Mouse (Mus musculus): ENCODE data around the gene Rnf44.

Gene Rnf44

GRCm38 (mm10) chr13:54686139-54687053 is 7.3 kb downstream of the Rnf44 start:
- no peak for DNase-seq (ENCODE audit: low spot score)

GRCm38 (mm10) chr13:54685174-54685573 is 8.5 kb downstream of the Rnf44 start:
- DNase-seq (ENCODE audit: low spot score), result peak; percentile 44

- no peak for DNase-seq (ENCODE audit: low spot score)
These were observed 9.4 kb downstream of the Rnf44 start for GRCm38 (mm10) chr13:54684140-54684896.

- no peak for DNase-seq (ENCODE audit: low spot score)
These were observed 10.4 kb downstream of the Rnf44 start for GRCm38 (mm10) chr13:54683301-54683700.

GRCm38 (mm10) chr13:54681291-54681690 is 12.4 kb downstream of the Rnf44 start:
- no peak for DNase-seq (ENCODE audit: low spot score)

GRCm38 (mm10) chr13:54680184-54680853 is 13.4 kb downstream of the Rnf44 start:
- DNase-seq (ENCODE audit: low spot score), result no peak

- no peak for DNase-seq (ENCODE audit: low spot score)
These were observed 15.4 kb downstream of the Rnf44 start for GRCm38 (mm10) chr13:54678263-54678662.

GRCm38 (mm10) chr13:54675895-54676590 is 17.7 kb downstream of the Rnf44 start:
- DNase-seq (ENCODE audit: low spot score), result no peak

GRCm38 (mm10) chr13:54670491-54670890 is 23.2 kb downstream of the Rnf44 start:
- no peak for DNase-seq (ENCODE audit: low spot score)

- no peak for DNase-seq (ENCODE audit: low spot score)
These were observed 28.6 kb downstream of the Rnf44 start for GRCm38 (mm10) chr13:54665062-54665461.

GRCm38 (mm10) chr13:54664509-54664908 is 29.2 kb downstream of the Rnf44 start:
- no peak for DNase-seq (ENCODE audit: low spot score)

GRCm38 (mm10) chr13:54663999-54664398 is 29.7 kb downstream of the Rnf44 start:
- DNase-seq (ENCODE audit: low spot score), result no peak

GRCm38 (mm10) chr13:54661358-54661757 is 32.3 kb downstream of the Rnf44 start:
- no peak for DNase-seq (ENCODE audit: low spot score)

GRCm38 (mm10) chr13:54660877-54661276 is 32.8 kb downstream of the Rnf44 start:
- DNase-seq (ENCODE audit: low spot score), result no peak

GRCm38 (mm10) chr13:54650461-54650860 is 43.2 kb downstream of the Rnf44 start:
- DNase-seq (ENCODE audit: low spot score), result no peak

GRCm38 (mm10) chr13:54635011-54635410 is 58.7 kb downstream of the Rnf44 start:
- no peak for DNase-seq (ENCODE audit: low spot score)

- DNase-seq (ENCODE audit: low spot score), result peak; percentile 61
These were observed 60.9 kb downstream of the Rnf44 start for GRCm38 (mm10) chr13:54632731-54633277.
